Mouse (Mus musculus) gastrocnemius, postnatal 36 days (tissue): ENCODE measurements around the gene Dhx30. TPM values are rescaled to one million over a fixed set of nuclear protein-coding genes. Genes with fewer than 3 reads are reported as not detected.
"Not testable (repeated sequence)": the region's sequence is repeated elsewhere in the genome, so short reads cannot be mapped to it uniquely, and the experiment has no call there.

Experiments
- DNase-seq, 2 experiments: peaks; one replicate each; pipeline ENCODE4 v3.0.0; 2022
- intact Hi-C: fragments of 180-260 bp; cut with DNase I; formaldehyde crosslinking; loops from one replicate; pipeline ENCODE4 v1.15.1; 2025
- total RNA-seq, 2 experiments: library from RNA; stranded (reverse); gene quantifications; 2 replicates each; pipeline ENCODE4 v1.2.3; 2021

The Dhx30 gene
- total RNA-seq, 2 experiments from 2014 or later: 30.4 to 32.0 TPM

DNA sequence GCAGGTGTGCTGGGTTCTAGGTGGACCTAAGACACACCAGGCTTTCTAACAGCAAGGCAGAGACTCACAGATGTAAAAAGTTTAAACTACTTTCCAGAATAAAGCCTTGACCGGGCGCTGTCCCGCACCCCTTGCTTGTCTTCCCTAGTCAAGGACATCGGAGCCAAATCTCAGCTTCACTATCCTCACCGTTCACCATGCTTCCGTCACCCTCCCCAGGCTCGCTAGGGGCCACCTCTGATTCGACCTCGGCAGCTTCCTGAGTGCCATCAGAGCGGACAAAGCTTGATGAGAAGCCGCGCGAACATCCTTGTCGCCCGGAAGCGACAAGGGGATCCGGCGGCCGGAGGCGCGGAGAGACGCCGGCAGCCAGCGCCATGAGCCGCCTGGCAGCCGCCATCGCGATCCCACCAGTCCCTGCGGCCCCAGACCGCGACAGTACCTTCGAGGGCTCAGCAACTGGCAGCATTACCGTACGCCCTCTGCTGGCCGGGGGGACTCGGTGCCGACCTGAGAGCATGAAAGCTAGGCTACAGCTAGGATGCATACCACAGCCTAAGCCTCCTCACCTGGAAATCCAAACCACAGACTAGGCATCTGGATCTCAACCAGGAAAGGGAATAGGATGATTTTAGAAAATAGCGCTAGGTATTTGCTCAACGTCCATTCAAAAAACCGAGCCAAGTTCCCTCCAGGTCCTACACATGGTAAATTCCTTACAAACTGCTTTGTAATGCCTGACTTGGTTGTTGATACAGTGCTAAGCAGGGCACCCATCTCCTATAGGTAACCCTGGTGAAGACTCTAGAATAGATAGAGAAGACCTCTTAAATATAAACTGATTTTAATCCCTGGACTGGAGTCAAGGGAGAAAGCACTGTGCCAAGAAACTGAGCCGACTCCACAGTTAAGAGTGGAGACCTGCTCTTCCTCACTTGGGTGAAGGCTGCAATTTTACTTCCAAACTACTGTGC lies 16.7 kb downstream of the Dhx30 start:
- intact Hi-C loops: loop anchor here (2.0 kb wide), 1 partner anchor 208 kb away; no protein-coding TSS in a partner anchor
- peak; percentile 79 to 89 for DNase-seq

DNA sequence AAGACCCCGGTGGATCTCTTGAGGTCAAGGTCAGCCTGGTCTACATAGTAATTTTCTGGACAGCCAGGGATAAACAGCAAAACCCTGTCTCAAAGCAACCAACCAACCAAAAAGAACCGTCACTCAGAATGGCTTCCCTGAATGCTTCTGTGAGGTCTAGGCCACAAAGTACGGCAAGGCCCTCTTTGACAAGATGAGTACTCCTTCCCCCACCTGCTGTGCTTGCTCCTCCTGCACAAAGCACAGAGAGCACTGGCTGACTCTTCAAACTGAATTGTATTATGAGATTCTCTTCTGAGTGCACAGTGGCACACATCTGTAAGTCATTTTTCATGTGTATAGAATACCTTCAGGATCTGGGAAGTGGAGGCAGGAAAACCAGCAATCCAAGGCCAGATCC lies 19.8 kb downstream of the Dhx30 start:
- no peak for DNase-seq
- intact Hi-C loops: no loop called here

GRCm38 (mm10) chr9:110094761-110095160 lies 22.9 kb downstream of the Dhx30 start:
- intact Hi-C loops: no loop called here
- no peak for DNase-seq

GRCm38 (mm10) chr9:110093303-110093702 lies 24.3 kb downstream of the Dhx30 start:
- DNase-seq: no peak
- intact Hi-C loops: no loop called here

- intact Hi-C loops: no loop called here
These were observed 31.9 kb downstream of the Dhx30 start for GRCm38 (mm10) chr9:110085693-110086092.

DNA sequence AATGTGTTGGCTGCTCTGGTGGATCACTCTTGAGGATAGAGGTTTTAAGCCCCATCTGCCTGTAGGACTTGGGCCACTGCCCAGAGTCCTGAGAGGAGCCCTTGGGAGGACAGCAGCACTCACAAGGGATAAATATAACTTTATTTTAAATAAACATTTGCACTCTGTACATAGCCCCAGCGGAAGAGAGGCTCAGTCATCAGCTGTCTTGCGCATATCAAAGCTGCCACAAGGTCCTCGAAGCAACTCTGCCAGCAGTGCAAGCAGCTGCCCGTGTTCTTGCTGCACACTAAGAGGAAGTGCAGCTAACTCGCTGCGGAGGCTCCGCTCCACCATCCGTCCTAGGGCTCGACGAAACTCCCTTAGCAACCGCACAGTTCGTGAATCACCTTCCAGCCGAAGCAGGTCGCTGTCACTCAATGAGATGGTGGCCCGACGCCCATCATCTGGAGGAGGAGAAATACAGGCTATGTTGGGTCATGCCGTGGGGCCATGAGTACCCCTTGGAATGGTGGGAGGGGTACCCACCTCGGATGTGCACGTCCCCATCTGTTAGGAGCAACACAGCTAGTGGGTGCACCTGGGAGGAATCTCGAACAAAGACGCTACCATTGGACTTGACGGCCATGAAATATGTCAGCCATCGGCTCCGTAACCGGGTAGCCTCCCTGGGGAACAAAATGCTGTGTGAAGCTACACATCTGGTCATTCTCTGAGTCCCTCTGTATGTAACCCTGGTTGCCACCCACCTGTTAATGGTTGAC lies 33.2 kb downstream of the Dhx30 start:
- intact Hi-C loops: no loop called here
- peak; percentile 26 to 29 for DNase-seq

More at GRCm38 (mm10) chr9:110085693-110086092, 31.9 kb downstream of the Dhx30 start:
- DNase-seq: no peak

DNA sequence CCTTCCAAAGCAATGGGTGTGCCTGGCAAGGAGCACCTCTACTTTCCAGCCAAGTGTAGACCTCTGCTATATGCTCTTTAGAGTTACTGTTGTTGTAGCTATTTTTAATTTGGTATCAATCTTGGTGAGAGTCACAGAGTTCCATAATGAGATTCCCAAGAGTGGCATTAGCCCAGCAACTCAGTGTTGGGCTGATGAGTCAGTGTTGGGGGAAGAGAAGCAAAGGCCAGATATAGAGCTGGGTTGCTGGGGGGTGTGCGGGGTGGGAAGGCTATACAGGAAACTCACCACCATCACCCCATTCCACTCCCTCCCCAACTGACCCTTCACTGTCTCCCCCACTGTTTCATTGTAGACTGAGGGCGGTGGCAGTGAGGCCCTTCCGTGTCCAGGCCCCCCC lies 36.6 kb downstream of the Dhx30 start:
- intact Hi-C loops: no loop called here

DNA sequence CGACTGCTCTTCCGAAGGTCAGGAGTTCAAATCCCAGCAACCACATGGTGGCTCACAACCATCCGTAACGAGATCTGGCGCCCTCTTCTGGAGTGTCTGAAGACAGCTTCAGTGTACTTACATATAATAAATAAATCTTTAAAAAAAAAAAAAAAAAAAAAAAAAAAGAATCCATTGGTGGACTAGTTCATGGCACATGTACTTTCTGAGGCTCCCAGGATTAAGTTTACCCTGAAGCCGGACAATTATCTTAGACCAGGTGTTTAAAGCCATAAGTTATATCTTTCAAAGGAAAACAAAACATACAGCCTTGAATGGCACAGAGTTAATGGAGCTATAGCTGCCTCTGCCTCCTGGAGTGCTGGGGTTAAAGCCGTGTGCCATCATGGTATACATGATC lies 41.2 kb downstream of the Dhx30 start:
- DNase-seq, intact Hi-C loops: not testable (repeated sequence)

More for the DNA sequence above, 36.6 kb downstream of the Dhx30 start:
- no peak for DNase-seq

DNA sequence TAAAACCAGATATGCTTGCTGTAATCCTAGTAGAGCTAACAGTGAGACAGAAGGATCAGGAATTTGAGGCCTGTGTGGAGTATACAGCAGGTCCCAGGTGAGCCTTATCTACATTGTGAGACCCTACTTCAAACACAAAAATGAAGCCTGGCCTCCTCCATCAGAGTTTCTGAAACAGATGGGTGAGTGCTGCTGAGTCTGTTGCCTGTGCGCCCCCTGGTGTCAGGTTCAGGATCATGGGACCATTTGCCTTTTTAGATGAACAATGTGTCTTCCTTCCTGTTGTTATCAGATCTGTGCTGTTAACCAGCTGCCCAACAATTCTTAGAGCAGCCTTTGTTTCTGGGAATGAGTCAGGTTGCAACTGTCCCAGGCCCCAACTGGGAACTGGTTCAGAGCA lies 45.8 kb downstream of the Dhx30 start:
- peak; percentile 56 to 64 for DNase-seq

GRCm38 (mm10) chr9:110071011-110071410 lies 46.6 kb downstream of the Dhx30 start:
- DNase-seq: no peak
- intact Hi-C loops: loop anchor here (5.0 kb wide), 1 partner anchor 89 kb away; no protein-coding TSS in a partner anchor

More for the DNA sequence above, 45.8 kb downstream of the Dhx30 start:
- intact Hi-C loops: loop anchor here (5.0 kb wide), 1 partner anchor 90 kb away; no protein-coding TSS in a partner anchor

DNA sequence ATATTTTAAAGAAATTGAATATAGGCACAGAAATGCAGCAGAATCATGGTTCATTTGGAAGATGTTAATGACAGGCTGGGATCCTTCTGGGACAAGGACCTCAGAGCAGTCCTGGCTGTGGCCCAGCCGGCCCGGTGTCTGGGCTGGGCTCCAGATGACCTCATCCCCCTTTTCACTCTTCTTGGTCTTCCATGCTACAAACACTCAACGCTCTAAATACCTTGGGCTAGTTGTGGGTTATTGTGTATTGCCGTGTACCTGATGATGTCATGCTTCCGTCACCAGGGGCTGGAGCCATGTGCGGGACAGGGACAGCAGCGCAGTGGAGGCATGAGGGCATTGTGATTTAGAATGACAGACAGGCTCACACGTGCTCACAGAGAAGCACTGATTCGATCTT lies 47.3 kb downstream of the Dhx30 start:
- intact Hi-C loops: loop anchor here (5.0 kb wide), 1 partner anchor 88 kb away; no protein-coding TSS in a partner anchor
- DNase-seq: peak in 1 of 2 experiments; percentile 59

DNA sequence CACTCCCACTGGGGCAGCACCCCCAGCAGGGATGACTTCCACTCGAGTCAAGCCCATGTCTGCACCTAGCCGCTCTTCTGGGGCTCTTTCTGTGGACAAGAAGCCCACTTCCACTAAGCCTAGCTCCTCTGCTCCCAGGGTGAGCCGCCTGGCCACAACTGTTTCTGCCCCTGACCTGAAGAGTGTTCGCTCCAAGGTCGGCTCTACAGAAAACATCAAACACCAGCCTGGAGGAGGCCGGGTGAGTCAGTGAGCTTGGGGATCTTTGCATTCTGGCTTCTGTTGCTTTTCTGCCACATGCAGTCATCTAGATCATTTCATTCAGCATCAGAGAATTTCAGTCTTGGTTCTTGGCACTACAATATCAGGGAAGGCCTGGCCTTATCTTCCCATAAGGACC lies 48.9 kb downstream of the Dhx30 start:
- intact Hi-C loops: no loop called here
- DNase-seq: no peak

DNA sequence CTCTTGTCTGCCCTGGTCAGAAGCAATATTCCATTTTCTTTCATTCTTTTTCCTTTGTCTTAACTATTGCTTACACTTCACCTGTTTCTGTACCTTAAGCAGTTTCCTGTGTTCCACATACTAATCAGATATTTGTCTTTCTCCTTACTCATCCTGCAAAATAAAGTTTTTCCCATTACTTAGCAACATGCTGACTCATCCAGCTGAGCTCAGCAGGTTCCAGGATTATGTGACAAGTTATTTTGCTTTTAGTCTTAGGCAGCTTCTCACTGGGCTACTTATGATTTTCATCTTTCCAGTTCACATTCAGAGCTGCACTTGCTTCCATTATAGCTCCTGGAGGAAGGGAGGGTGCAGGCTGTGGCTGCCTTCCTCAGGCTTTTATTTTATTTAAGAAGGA lies 53.0 kb downstream of the Dhx30 start:
- DNase-seq: no peak
- intact Hi-C loops: no loop called here

GRCm38 (mm10) chr9:110062861-110063260 lies 54.8 kb downstream of the Dhx30 start:
- no peak for DNase-seq
- intact Hi-C loops: no loop called here

GRCm38 (mm10) chr9:110062405-110062804 lies 55.2 kb downstream of the Dhx30 start:
- intact Hi-C loops: no loop called here

GRCm38 (mm10) chr9:110060761-110061160 lies 56.9 kb downstream of the Dhx30 start:
- DNase-seq: no peak
- intact Hi-C loops: no loop called here

More at GRCm38 (mm10) chr9:110062405-110062804, 55.2 kb downstream of the Dhx30 start:
- no peak for DNase-seq

DNA sequence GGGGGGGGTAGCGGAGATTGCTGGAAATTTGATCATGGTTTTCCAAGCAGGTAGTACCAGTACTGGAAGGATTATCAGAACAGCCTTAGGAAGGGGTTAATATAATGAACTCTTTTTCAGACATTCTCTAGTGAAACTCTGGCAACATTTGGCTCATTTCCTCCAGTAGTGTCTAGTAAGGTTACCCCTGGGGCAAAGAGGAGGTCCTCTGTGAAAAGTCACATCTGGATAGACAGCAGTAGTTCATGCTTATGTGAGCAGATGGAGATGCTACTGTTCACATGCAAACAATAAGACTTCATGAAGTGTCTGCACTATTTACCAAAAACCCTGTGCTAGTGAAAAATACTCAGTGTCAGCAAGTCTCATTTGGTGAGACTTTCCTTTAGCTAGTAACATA lies 60.4 kb downstream of the Dhx30 start:
- intact Hi-C loops: no loop called here
- no peak for DNase-seq

- intact Hi-C loops: no loop called here
These were observed 62.8 kb downstream of the Dhx30 start for GRCm38 (mm10) chr9:110054781-110055180.

DNA sequence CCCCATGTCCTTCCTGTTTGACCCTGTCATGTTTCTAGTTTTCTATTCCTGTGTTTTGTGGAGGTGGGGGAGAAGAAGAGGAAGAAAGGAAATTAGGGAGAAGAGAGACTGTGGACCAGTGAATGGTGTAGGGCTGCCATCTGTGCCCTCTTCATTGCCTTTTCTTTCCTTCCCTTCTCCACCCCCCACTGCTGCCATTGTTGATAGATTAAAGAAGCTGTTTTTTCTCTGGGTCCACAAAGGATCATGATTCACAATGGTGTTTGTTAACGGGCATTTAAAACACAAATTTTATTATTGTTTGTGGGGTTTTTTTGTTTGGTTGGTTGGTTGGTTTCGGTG lies 63.6 kb downstream of the Dhx30 start:
- intact Hi-C loops: no loop called here
- no peak for DNase-seq

More at GRCm38 (mm10) chr9:110054781-110055180, 62.8 kb downstream of the Dhx30 start:
- DNase-seq: no peak

- DNase-seq: no peak
- intact Hi-C loops: no loop called here
These were observed 64.1 kb downstream of the Dhx30 start for GRCm38 (mm10) chr9:110053305-110054079.
